Mouse (Mus musculus) cerebellum, adult 2 months (tissue): ENCODE results near the gene Gm17727.

Experiments
- CTCF ChIP-seq: fragments of 200-500 bp; IDR thresholded peaks from 2 replicates; pipeline ENCODE4 v1.5.1; 2011; ENCODE audit warnings: low read depth, mild to moderate bottlenecking, control low read depth, low read length, moderate library complexity, borderline replicate concordance; ENCODE audit not compliant: insufficient read depth
- POLR2A ChIP-seq: fragments of 200-500 bp; IDR thresholded peaks from 2 replicates; pipeline ENCODE4 v1.6.1; 2011; ENCODE audit warnings: low read length, control low read depth, borderline replicate concordance; ENCODE audit not compliant: insufficient read depth

DNA sequence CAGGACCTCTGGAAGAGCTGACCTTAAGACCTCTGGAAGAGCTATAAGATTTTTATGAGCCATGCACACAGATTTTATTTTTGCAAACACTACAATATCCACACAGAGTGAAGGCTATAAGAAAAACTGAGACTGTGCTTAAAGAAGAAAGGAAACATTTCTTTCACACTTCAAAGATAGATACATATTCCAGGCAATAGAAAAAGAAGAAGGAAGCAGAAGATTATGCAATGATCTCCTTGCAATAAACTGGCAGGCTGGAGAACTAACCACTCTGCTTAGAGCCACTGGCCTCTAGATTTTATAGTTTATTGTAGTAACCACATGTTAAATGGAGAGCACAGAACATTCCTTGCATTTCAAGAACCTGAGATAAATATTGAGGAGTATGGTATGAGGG is 21.1 kb downstream of the Gm17727 start:
- TF ChIP-seq POLR2A, result no peak
- no peak for TF ChIP-seq CTCF
